Mouse (Mus musculus): ENCODE results near the gene Nub1. TPM values are rescaled to one million over a fixed set of nuclear protein-coding genes. Genes with fewer than 3 reads are reported as not detected.
"Not testable (repeated sequence)": the region's sequence is repeated elsewhere in the genome, so short reads cannot be mapped to it uniquely, and the experiment has no call there.

The Nub1 gene
- total RNA-seq (2022), result 10 to 100 TPM; 85.4 to 91.5 (median 86.1) TPM

DNA sequence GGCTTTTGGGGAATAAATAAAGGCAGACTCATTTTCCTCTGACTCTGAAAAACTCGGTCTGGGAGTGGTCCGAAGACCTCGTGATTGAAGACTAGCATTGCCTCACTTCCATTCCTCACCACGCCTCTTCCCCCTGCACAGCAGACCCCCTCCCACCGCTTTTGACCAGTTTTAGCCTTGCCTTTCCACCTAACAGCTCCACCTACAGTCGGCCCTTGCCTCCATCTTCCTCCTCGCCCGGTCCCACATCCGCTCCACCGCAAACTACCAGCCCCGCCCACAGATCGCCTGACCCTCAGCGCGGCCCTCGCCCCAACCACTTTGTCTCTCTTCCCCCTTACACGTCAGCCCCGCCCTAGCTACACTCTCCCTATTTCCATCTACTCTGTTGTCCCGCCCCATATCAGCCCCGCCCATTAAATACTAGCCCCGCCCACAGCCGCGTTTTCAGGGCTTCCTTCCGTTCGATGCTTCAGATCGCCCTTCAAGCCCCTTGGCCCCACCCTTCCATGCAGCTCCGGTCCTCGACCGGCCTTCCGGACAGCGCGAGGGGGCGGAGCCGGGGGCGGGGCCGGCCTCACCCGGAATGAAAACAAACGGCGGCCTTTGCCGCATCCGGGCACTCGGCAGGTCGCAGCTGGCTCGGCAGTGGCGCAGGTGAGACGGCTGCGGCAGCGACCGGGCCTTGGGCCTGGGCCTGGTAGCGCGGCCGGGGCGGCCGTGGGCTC is at the start of gene Nub1:
Gene Nub1 (plus strand): TSS at position 167 of the 728 bp plus-strand sequence.
- DNase-seq (ENCODE audit: low spot score in 2 of 2), result peak; percentile 91 to 97

GRCm38 (mm10) chr5:24636987-24637386 is 48.3 kb upstream of the Nub1 start:
- DNase-seq (ENCODE audit: low spot score in 2 of 2), result no peak

- DNase-seq (ENCODE audit: low spot score in 2 of 2), result no peak
These were observed 47.2 kb upstream of the Nub1 start for GRCm38 (mm10) chr5:24638131-24638530.

- no peak for DNase-seq (ENCODE audit: low spot score in 2 of 2)
These were observed 46.3 kb upstream of the Nub1 start for GRCm38 (mm10) chr5:24639081-24639480.

DNA sequence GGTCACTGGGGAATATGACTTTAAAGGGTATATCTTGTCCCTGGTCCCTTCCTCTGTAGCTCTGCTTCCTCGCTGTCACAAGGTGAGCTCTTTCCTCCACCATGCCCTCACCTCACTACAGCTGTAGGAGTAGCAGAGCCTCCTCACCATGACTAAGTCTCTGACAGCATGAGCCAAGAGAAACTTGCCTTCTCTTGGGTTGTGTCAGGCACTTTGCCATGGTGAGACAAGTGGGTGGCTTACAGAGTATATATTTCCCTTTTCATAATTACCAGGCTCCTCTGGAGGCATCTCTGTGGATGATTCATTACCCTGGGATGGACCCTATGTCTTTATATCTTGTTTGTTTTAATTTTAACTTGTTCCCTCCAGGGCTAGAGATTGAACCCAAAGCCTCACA is 39.9 kb upstream of the Nub1 start:
- DNase-seq (ENCODE audit: low spot score in 2 of 2), result no peak

GRCm38 (mm10) chr5:24649231-24649630 is 36.1 kb upstream of the Nub1 start:
- DNase-seq (ENCODE audit: low spot score in 2 of 2), result no peak

GRCm38 (mm10) chr5:24649701-24650100 is 35.6 kb upstream of the Nub1 start:
- no peak for DNase-seq (ENCODE audit: low spot score in 2 of 2)

GRCm38 (mm10) chr5:24651356-24651755 is 34.0 kb upstream of the Nub1 start:
- no peak for DNase-seq (ENCODE audit: low spot score in 2 of 2)

DNA sequence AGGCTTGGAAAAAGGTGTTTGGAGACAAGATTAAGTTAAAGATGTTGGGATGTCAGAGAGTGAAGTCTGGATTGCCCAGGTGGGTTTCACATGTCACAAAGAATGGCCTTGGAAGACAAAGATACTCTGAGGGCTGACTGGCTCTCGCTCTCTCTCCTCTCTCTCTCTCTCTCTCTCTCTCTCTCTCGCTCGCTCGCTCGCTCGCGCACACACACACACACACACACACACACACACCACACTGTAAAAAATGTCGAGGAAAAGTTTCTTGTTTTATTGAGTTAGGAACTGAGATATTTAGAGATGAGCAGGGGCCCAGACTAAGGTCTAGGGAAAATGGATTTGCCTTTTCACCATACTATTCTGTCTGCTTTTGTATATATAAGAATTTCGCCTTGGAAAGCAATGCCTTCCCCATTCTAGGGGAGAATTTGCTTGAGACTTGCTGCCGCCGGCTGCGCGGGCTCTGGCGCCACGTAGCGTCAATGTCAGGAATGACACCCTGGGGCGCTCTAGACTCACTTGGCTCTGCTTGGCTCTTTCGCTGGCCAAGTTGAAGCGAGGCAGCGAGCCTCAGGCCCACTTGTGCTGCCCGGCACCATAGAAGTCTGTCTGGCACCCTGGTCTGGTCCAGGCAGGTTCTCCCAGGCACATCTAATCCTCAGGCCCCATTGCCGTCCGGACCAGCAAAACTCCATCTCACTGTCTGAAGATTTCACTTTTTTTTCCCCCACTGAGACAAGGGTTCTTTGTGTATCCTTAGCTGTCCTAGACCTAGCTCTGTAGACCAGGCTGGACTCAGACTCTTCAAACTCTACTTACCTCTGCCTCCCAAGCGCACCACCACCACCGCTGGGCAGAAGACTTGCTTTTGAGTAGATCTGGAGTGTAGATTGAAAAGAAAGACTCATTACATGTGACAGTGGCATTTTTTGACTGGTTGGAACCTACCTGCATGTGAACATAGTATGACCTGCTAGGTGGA is 33.3 kb upstream of the Nub1 start:
- peak; percentile 61 to 82 for DNase-seq (ENCODE audit: low spot score in 2 of 2)

DNA sequence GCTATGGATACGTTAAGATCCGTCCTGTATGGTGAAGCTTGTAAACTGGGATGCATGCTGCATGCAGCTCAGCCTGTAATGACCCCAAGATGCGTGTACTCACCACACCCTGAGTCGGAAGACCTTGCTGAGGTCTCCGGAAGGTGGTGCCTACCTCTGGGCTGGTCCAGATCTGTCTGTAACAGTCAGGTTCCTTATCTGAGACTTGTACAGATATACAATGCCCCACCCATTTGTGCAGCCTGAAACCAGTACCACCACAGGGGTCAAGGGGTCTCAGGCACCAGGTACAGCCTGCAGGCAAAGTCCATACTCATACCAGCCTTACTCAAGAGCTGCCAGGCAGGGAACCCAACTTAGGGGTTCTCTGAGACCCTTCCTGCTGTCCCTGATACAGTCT is 32.6 kb upstream of the Nub1 start:
- no peak for DNase-seq (ENCODE audit: low spot score in 2 of 2)

- no peak for DNase-seq (ENCODE audit: low spot score in 2 of 2)
These were observed 30.8 kb upstream of the Nub1 start for GRCm38 (mm10) chr5:24654491-24654890.

GRCm38 (mm10) chr5:24657113-24657512 is 28.2 kb upstream of the Nub1 start:
- peak in 1 of 2 experiments; percentile 31 for DNase-seq (ENCODE audit: low spot score in 2 of 2)

- DNase-seq (ENCODE audit: low spot score in 2 of 2), result no peak
These were observed 25.5 kb upstream of the Nub1 start for GRCm38 (mm10) chr5:24659708-24660423.

DNA sequence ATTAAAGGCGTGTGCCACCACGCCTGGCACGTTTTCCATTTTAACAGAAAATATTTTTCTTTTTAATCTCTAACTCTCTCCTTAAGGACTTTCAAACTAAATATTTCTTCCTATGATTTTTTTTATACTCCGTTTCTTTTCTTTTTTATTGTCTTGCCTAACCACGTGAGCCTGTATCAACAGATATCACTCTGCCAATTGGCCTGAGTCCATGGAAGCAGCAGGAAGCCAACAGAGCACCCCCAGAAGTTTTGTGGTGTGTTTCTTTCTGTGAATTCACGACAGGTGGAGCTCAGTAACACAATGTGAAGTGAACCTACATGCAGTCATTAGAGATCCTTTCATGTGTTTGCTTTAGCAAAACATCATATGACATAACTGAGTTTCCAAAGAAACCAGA is 23.9 kb upstream of the Nub1 start:
- DNase-seq (ENCODE audit: low spot score in 2 of 2), result no peak

DNA sequence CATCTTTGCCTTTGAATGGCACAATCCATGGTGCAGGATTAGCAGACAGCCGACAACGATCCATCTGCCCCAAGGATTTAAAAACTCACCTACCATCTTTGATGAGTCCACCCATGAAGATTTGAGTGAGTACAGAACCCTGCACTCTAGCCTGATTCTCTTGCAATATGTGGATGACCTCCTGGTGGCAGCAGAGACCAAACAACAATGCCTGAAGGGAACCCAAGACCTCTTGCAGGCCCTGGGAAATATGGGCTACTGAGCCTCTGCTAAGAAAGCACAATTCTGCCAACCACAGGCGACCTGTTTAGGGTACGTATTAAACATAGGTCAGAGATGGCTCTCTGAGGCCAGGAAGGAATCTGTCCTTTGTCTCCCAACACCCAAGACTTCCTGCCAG is 11.1 kb upstream of the Nub1 start:
- peak; percentile 59 to 80 for DNase-seq (ENCODE audit: low spot score in 2 of 2)

- no peak for DNase-seq (ENCODE audit: low spot score in 2 of 2)
These were observed 3.9 kb upstream of the Nub1 start for GRCm38 (mm10) chr5:24681436-24681835.

DNA sequence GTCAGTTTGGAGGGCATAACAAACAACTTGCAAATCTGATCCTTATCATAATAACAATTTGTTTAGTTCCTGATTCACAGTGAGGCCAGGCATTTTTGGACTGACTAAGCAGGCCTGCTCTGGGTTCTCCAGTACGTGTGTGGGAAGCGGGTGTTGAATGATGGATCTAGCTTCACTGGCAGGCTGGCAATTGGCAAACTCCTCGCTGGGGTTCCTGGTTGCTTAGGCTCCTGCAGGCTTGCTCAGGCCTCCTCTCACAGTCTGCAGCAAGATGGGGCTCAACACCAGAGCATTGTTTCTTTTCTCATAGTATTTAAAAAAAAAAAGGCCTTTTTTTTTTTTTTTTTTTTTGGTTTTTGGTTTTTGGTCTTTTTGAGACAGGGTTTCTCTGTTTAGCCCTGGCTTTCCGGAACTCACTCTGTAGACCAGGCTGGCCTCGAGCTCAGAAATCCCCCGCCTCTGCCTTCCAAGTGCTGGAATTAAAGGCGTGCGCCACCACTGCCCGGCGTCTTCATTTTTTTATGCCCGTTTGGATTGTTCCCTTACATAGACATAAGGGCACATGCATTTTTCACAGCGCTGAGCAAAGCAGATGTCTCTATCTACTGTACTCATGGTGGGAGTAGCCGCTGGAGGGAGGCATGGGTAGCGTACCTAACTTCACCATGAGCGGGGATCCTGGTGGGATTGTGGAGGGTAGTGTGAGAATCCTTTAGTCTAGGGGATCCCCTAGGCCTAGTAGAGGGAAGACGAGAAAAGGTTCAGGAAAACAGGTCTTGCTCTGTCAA is 560 bp upstream of the Nub1 start:
- DNase-seq (ENCODE audit: low spot score in 2 of 2), result peak; percentile 28 to 81

DNA sequence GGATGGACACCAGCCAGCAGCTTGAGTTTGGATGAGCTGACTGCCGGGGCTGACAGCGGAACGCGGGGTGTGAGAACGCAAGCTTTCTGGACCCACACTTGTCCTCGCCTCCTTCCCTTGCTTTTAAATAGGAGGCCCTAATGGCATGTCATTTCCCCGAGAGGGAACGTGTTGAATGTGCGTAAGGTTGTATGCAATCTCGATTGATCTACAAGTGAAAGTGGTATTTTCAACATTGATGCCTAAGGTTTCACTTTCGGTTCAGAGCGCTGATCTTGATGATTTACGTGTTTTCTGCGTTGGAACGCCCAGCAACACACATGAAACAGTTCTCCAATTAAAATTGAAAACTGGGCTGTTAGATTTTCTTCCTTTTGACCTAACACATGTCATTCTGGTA is 844 bp downstream of the Nub1 start:
- peak in 1 of 2 experiments; percentile 31 for DNase-seq (ENCODE audit: low spot score in 2 of 2)

DNA sequence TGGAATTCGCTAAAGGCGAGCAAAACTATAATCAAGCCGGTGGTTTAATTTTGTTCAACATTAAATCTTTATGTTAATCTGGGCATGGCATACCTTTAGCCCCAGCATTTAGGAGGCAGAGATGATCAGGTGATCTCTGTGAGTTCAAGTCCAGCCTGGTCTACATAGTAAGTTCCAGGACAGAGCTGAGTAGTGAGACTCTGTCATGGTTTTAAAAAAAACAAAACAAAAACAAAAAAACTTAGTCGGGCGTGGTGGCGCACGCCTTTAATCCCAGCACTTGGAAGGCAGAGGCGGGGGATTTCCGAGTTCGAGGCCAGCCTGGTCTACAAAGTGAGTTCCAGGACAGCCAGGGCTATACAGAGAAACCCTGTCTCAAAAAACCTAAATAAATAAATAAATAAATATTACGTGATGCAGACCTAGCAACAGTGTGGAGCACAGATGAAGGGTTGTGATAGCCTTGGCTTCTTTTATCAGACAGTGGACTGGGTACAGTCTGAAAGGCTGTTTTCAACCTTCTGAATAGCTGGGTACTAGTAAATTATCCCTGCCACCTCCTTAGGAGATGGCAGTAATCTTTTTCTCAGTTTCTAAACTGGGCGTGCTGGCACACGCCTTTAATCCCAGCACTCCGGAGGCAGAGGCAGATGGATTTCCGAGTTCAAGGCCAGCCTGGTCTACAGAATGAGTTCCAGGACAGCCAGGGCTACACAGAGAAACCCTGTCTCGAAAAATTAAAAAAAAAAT is 1.5 kb downstream of the Nub1 start:
- not testable (repeated sequence) for DNase-seq (ENCODE audit: low spot score in 2 of 2)

- no peak for DNase-seq (ENCODE audit: low spot score in 2 of 2)
These were observed 2.4 kb downstream of the Nub1 start for GRCm38 (mm10) chr5:24687696-24688095.

All from left cerebral cortex, adult 8-10 months (tissue).